9 mouse cellular contexts compared by ENCODE assay signal in genomic region chr7:80641497-80641896, GRCm38 (mm10). TPM values are rescaled to one million over a fixed set of nuclear protein-coding genes. Genes with fewer than 3 reads are reported as not detected.
DNase-seq lines count a peak whose midpoint lies in the region; ATAC-seq and TF ChIP-seq lines count a peak whose summit lies in the region.
"Had no signal": no experiment of that assay in that cellular context is flagged by ENCODE, and none has a peak within 500 bp of the region (broad histone marks: within the 10 kb centered on the region; RNA-seq: fewer than 3 reads in every experiment).

No protein-coding gene starts in this region.

- WGBS in lung, embryonic 14.5 days: 11% methylated on average over 4 of the region's 4 CpGs
- WGBS in lung, adult 2 months: 23% methylated on average over 4 of the region's 4 CpGs
- 16% methylated on average over 4 of the region's 4 CpGs for WGBS in neural tube, embryonic 13.5 days

- intact Hi-C loops in left cerebral cortex, postnatal 25 days (cut with DNase I): no loop called here

- H3K4me2 ChIP-seq in lung, embryonic 14.5 days: no peak overlapping the region; the same call in 1 of the 2 replicates
- no peak overlapping the region for H3K4me2 ChIP-seq in neural tube, embryonic 13.5 days
- H3K4me2 ChIP-seq: lung, embryonic 15.5 days had no signal

- ATAC-seq in lung, embryonic 14.5 days (ENCODE audit: insufficient read depth): no peak
- ATAC-seq in neural tube, embryonic 13.5 days (ENCODE audit: low read depth): no peak

- H3K4me3 ChIP-seq in lung, embryonic 14.5 days (ENCODE audit: low read depth, low read length): no peak overlapping the region
- no peak overlapping the region for H3K4me3 ChIP-seq in lung, adult 2 months (replicated peaks; ENCODE audit: extremely low read depth, low read depth, low read length)
- no peak overlapping the region for H3K4me3 ChIP-seq in neural tube, embryonic 13.5 days
- H3K4me3 ChIP-seq: lung, embryonic 15.5 days had no signal

- no peak for TF ChIP-seq POLR2A in lung, adult 2 months (IDR thresholded peaks at IDR 0.05; ENCODE audit: borderline replicate concordance, extremely low read depth, low read depth, low read length)

- H3K27me3 ChIP-seq in lung, embryonic 14.5 days (ENCODE audit: insufficient read depth, low read length): no peaks in the 10 kb centered on the region
- H3K27me3 ChIP-seq in neural tube, embryonic 13.5 days: no peaks in the 10 kb centered on the region
- H3K27me3 ChIP-seq: lung, embryonic 15.5 days had no signal

- H3K9me3 ChIP-seq in lung, embryonic 14.5 days (ENCODE audit: low read depth, low read length): no peaks in the 10 kb centered on the region
- no peaks in the 10 kb centered on the region for H3K9me3 ChIP-seq in neural tube, embryonic 13.5 days
- H3K9me3 ChIP-seq: lung, embryonic 15.5 days had no signal

- peaks cover 18% of the 10 kb centered on the region for H3K4me1 ChIP-seq in lung, embryonic 14.5 days (ENCODE audit: insufficient read depth)
- peaks cover 23% of the 10 kb centered on the region for H3K4me1 ChIP-seq in lung, adult 2 months (ENCODE audit: control insufficient read depth, insufficient read depth, low read length)
- peaks cover 68% of the 10 kb centered on the region for H3K4me1 ChIP-seq in neural tube, embryonic 13.5 days (replicated peaks)

- H3K27ac ChIP-seq in lung, embryonic 14.5 days (ENCODE audit: low read depth): no peak overlapping the region
- no peak overlapping the region for H3K27ac ChIP-seq in neural tube, embryonic 13.5 days (replicated peaks)
- H3K27ac ChIP-seq: lung, embryonic 15.5 days had no signal

- peak; percentile 56 for DNase-seq in lung, embryonic 14.5 days
- DNase-seq in lung, adult 2 months: no peak
- DNase-seq in embryo, embryonic 10.5 days (ENCODE audit: low spot score): peak; percentile 54
- peak; percentile 62 for DNase-seq in kidney, adult 9 months
- no peak for DNase-seq in left cerebral cortex, postnatal 25 days (ENCODE audit: low spot score in 2 of 2)
- DNase-seq in thymus, postnatal 14 days: no peak
- no peak for DNase-seq in frontal cortex, postnatal 25 days (ENCODE audit: low spot score in 2 of 2)

- no peak overlapping the region for H3K9ac ChIP-seq in lung, embryonic 14.5 days
- H3K9ac ChIP-seq in neural tube, embryonic 13.5 days: 0 out of 2 replicates have a peak overlapping the region, but pooled peaks have one; percentile 22
- H3K9ac ChIP-seq: lung, embryonic 15.5 days had no signal

- H3K36me3 ChIP-seq in lung, embryonic 14.5 days (ENCODE audit: insufficient read depth): no peaks in the 10 kb centered on the region
- H3K36me3 ChIP-seq in neural tube, embryonic 13.5 days: no peaks in the 10 kb centered on the region
- H3K36me3 ChIP-seq: lung, embryonic 15.5 days had no signal

- TF ChIP-seq CTCF in lung, embryonic 14.5 days (IDR thresholded peaks at IDR 0.05; ENCODE audit: low read depth): no peak
- no peak for TF ChIP-seq CTCF in lung, adult 2 months (IDR thresholded peaks at IDR 0.05; ENCODE audit: insufficient read depth, low read length)

RNA-seq across cellular contexts. Expression of gene Crtc3, which starts 47.2 kb away (rescaled TPM):
- polyA plus RNA-seq in lung, embryonic 14.5 days (2014; fragmentation: Nextera tagmentation; extraction: Ambion mirVana): 27.5 and 28.0 TPM in 2 replicates
- polyA plus RNA-seq in lung, adult 2 months (2012; rRNA removed): 26.3 and 27.9 TPM in 2 replicates
- 17.3 and 18.6 TPM in 2 replicates for polyA plus RNA-seq in neural tube, embryonic 13.5 days (2015; fragmentation: Nextera tagmentation; extraction: Ambion mirVana)
- total RNA-seq in left cerebral cortex, postnatal 25 days (2021): 10 to 100 TPM; 12.7 to 13.4 TPM

Comparison
In these comparisons a context has a peak if more than half of its experiments do, and no peak if none do; other contexts are left out.
1. DNase-seq: peak in lung, embryonic 14.5 days (single experiment), embryo, embryonic 10.5 days (single experiment) and kidney, adult 9 months (single experiment); none in lung, adult 2 months (single experiment), left cerebral cortex, postnatal 25 days (0 of 2), thymus, postnatal 14 days (single experiment) and frontal cortex, postnatal 25 days (0 of 2).